Mouse (Mus musculus) monocyte, adult 2 months (primary cell): Measurements from ENCODE around the gene Srebf2.

ENCODE experiments used
- DNase-seq, 2 experiments: peaks; one replicate each; pipeline ENCODE4 v3.0.0; 2022; ENCODE audit warnings: low spot score in 2 of 2, low read depth in 1 of 2

The Srebf2 gene

DNA sequence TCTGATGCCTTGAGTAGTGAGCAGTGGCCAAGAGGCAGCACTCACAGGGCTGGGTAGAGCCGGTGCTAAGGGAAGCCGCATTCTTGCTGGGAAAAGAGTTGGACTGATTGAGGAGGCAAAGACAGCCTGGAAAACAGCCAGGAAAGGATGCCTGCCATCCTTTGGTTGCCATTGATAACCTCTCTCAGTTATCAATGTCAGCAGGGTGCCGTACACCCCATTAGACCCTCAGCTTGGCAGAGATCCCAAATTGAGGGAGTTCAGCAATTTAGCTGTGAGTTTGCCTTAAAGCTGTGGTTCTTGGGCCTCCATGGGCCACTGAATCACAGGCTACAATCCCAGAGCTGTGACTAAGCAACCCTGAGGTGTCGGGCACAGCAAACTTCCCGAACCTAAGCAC is 34.1 kb downstream of the Srebf2 start:
- DNase-seq: no peak

DNA sequence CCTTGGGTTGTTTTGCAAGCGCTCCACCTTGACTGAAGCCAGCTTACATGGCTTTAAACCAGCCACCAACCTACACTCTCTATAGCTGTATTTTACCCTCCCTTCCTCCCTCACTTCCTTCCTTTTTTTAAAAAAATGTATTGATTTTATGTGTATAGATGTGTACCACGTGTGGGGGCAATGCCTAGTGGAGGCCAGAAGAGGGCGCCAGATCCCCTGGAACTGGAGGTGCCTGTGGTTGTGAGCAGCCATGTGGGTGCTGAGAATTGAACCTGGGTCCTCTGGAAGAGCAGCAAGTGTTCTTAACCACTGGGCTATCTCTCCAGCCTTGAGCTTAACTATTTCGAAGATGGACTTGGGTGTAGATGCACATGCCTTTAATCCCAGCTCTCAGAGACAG is 35.3 kb downstream of the Srebf2 start:
- no peak for DNase-seq

DNA sequence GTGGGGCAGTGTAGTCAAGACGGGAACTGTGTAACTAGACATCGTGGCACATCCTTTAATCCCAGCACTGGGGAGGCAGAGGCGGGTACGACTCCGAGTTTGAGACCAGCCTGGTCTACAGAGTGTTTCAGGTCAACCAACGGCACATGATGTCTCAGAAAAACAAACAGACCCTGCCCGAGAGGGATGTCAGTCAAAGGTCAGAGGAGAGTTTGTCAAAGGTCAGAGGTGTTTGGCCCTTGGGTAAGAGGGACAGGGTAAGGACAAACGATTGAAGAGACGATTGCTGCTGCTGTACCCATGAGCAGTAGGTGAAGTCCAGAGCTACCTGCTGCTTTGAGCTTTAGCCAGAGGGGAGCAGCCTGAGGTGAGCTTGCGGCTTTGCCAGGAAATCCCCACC is 36.6 kb downstream of the Srebf2 start:
- no peak for DNase-seq

DNA sequence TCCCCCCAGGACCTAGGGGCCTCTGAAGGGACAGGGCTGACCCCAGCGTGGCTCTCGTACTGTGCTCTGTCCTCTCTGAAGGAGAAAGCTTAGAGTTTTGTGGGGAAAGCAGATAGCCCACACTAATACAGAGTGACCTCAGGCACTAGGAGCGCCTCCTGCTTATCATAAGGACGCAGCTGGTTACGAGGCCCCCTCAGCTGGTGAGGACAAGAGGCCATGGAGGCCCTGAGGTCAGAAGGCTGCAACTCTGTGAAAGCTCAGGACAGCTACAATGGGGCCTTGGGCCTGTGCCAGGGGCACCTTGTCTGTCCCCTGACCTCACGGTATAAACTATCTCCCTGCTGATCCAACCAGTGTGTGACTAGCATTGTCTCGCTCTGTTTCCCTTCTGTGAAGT is 37.2 kb downstream of the Srebf2 start:
- no peak for DNase-seq

DNA sequence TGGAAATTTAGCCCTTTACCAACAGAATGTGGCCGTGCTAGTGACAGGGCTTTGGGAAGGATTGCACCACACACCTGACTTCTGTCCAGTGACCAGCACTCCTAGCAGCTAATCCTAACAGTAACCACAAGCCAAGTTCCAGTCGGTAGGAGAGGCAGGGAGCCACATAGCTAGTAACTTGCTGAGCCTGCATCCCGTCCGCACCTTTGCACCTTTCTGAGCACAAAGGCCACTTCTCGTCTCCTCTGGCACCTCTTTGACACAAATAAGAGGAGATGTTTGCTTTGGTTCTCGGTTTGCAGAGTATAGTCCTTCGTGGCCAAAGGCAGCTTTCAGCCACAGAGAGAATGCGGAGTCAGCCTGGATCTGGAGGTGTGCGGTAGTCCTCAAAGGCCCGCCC is 37.7 kb downstream of the Srebf2 start:
- DNase-seq: no peak

DNA sequence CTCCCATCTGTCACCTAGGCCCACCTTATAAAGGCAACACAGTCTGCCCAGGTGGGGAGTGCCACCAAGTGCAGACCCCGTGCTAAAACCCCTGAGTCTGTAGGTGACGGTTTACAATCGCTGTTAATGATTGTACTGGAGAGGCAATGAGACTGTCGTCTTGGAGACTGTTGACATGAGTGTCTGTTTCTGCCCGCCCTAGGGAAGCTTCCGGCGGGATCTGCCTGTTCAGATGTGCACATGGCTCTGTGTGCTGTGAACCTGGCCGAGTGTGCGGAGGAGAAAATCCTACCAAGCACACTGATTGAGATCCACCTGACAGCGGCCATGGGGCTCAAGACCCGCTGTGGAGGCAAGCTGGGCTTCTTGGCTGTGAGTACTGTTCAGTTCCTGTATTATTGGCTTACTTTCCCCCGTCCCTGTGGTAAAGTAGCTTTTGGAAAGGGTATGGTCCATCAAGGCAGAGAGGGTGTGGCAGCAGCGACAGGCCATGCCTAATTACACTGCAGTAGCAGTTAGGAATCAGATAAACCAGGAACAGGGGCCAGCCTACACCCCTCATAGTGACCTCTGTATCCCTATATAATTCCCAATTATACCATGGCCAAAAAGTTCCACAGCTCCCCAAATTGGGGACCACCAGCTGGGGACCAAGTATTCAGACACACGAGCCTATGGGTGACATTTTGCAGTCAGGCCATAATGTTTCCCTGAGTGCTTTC is 38.2 kb downstream of the Srebf2 start:
- no peak for DNase-seq

DNA sequence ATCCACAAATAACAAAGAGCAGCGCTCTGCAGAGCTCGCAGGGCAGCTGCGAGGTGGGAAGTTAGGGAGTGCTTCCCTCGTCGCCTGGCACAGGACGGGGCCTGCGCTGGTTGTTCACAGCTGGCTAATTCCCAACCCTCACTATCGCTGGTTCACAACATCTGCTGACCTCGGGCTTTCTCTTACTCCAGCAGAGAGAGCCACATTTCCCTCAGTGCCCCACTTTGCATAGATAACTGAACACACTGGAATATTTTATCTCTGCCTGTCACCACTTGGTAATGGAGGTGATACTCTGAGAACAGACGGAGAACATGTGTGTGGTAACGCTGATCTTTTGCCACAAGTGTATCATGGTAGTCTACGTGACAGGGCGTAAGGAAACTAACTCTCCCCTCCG is 39.1 kb downstream of the Srebf2 start:
- DNase-seq: no peak

DNA sequence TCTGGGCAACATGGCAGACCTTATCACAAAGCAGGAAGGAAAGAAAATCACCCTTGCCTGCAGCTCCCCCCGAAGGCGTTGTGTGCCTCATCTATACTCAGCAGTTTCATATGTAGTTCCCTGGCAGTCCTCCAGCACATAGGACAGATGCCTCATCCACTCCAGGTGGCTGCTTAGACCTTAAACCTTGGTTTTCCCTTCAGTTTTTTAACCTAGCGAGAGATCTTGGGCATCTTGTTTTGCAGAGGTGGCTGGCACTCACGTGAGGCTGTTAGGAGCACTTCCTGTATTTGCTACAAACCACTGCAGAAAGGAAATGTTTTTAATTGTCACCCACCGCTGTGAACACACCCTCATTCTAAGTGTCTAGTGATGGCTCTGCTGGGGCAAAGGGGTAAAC is 40.0 kb downstream of the Srebf2 start:
- DNase-seq: no peak

DNA sequence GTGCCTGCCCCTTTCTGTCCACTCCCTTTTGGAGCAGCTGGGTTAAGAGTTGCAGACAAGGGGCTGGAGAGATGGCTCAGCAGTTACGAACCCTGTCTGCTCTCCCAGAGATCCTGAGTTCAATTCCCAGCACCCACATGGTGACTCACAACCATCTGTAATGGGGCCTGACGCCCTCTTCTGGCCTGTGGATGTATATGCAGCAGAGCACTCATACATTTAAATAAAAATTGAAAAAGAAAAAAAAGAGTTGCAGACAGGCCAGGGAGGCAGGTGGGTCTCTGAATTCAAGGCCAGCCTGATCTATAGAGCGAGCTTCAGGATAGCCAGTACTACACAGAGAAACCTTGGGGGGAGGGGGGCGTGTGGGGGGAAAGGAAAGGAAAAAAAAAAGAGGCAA is 40.4 kb downstream of the Srebf2 start:
- no peak for DNase-seq

DNA sequence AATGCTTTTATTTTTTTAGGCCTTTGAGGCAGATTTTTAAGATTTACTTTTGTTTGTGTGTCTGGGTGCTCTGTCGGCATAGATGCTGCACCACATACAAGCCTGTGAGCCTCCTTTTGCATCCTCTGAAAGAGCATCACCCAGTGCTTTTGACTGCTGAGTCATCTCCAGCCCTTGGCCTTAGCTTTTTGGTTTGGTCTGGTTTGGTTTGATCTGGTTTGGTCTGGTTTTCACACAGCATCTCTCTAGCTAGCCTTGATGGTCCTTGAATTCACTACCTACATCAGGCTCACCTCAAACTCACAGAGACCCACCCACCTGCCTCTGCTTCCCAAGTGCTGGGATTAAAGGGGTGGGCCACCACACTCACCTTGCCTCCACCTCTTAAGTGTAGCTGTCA is 40.9 kb downstream of the Srebf2 start:
- no peak for DNase-seq

DNA sequence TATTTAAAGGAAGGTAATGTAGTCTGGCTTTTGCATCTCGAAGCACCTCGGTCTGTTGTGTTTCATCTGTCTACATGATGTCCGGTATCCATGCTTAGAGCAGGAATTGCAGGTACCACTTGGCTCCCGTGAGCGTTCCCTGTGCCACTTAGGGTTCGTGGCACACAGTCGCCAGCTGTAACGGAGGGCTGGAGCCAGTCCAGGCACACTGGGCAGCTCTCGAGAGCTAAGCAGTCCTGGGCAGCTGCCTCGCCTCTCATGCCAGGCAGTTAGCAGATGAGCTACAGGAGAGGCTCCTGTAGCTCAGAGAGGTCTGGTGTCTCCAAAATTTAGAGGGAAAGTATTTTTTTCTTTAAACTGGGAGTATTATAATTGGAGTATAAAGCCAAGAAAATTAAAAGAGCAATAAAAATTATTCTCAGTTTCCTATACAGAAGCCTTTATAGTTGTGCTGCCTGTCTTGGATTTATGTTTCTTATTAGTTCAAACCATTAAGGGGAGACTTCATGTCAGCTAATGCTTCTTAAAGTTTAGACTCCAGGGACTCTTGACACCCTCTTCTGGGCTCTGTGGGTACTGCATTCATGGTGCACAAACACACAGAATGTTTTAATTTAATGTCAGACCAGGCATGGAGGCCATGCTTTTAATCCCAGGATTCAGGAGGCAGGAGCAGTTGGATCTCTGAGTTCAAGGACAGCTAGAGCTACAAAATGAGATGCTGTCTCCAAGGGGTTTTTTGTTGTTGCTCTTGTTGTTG is 41.7 kb downstream of the Srebf2 start:
- no peak for DNase-seq

DNA sequence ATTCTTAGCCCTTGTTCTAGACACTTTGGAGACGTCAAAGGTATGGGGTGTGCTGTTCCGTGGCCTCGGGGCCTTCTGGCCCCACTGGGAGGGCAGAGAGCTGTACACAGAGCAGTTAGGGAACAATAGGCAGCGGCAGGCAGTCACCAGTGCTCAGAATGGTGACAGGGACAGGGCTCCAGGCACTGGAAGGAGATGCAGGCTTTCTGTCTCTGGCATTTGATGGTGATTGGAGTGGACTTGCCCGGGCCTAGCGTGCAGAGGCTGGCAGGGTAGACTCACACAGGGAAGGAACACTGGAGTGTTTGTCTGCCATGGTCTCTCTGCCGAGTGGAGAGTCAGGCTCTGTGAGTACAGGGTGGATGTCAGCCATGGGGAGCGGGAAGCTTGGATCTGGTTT is 45.6 kb downstream of the Srebf2 start:
- DNase-seq: no peak

DNA sequence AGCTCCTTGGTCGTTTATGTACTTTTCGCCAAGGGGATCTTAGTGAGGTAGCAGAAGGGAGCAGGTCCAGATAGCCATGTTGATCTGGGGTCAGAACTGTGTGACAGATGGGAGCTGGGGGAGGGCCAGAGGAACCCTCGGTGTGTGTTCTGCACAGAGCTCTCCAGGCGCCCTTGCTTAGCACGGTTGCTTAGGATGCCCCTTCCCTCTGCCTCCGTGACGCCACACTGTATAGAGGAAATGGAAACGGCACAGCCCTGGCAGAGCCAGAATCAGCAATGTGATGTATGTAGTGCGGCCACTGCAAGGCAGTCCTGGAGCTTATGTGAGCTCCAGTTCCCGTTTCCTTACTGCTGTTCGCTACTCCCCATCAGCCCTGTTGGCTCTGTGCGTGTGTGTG is 49.3 kb downstream of the Srebf2 start:
- peak in 1 of 2 experiments; percentile 32 for DNase-seq

DNA sequence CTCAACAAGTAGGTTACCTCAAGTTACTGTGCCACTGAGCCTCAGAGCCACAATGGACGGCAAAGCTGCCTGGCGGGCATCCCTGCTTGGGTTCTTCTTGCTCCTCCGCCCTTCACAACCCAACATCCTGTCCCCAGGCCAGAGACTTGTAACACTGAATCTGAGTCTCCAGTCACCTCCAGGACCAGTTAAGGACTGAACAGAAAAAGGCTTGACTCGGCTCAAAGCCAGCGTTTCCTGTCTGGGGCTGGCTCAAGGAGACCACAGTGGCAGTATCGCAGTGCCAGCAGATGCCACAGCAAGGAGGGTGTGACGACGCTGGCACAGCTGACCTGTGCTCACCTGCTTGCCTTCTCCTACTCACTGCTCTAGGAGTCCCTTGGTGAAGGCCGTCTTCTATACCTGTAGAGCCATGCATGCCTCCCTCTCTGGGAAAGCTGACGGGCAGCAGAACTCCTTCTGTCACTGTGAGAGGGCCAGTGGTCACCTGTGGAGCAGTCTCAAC is 50.3 kb downstream of the Srebf2 start:
- DNase-seq: no peak

DNA sequence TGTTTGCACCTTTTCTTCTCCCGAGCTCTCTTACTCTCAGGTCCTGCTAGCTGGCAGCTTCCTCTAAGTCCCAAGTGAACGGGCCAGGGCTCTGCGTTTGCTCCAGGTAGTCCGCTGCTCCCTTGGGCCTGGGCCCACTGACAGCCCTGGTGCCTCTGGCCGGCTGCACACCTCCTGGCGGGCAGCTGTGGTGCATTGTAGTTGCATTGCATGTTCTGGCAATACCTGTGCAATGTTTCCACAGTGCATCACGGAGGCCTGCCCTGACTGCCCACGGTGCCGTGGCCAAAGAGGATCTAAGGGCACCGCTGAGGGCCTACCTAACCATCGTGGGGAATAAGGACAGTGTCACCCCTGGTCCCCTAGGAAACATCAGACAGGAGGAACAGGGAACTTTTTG is 51.0 kb downstream of the Srebf2 start:
- no peak for DNase-seq

DNA sequence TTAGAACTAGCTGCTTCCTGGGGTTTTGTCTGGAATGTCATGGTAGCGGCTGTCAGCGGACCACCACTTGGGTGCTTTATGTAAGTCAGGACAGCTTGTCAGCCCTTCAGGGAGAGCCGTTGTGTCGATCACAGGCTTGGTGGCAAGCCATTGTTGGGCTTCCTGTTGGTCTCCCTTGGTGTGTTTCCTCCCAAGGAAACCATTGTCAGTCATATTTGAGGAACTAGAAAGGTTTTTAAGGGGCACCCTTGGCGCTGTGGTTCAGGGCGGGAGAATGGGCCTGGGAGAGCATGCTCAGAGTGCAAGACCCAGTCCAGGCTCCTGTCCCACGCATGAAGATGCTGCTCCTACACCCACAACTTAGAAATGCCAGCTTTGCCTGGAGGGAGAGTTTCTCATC is 51.4 kb downstream of the Srebf2 start:
- no peak for DNase-seq

DNA sequence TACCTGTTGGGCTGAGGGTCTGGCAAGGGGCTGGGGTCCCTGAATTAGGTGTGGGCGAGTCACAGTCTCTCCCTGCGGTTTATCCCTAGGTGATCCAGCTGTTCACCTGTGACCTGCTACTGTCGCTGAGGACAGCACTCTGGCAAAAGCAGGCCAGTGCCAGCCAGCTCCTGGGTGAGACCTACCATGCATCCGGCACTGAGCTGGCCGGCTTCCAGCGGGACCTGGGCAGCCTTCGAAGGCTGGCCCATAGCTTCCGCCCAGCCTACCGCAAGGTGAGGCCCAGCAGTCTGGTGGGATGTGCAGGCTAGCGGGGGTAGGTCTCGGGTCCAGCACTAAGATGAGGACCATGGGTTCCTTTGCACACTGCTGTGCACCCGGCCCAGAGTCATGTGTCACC is 52.6 kb downstream of the Srebf2 start:
- no peak for DNase-seq

DNA sequence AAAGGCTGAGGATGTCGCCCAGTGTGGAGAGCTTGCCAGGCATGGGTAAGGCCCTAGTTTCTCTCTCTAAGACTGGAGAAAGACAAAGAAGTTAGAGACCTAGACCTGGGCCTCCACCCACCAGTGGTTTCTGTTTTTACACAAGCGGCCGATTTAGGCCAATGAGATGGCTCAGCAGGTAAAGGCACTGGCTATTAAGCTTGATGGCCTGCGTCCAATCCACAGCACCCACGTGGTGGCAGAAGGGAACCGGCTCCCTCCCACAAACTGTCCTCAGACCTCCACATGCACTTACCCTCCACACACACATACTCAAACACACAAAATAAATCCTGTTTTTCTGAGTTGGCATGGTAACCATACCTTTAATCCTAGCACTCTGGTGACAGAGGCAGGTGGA is 55.1 kb downstream of the Srebf2 start:
- no peak for DNase-seq

DNA sequence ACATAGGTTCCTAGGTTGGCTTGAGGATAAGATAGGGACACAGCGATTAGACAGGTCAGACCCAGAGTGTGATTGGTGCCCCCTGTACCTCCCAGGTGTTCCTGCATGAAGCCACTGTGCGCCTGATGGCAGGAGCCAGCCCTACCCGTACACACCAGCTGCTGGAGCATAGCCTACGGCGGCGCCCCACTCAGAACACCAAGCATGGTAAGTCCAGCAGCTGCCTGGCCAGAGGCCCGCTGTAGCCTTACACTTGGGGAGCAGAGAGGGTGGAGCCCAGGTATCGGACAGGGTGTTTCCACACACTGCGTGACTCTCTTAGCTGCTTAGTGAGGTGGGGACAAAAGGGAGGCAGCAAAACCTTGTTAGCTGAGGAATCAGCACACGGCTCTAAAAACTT is 56.1 kb downstream of the Srebf2 start:
- DNase-seq: no peak

DNA sequence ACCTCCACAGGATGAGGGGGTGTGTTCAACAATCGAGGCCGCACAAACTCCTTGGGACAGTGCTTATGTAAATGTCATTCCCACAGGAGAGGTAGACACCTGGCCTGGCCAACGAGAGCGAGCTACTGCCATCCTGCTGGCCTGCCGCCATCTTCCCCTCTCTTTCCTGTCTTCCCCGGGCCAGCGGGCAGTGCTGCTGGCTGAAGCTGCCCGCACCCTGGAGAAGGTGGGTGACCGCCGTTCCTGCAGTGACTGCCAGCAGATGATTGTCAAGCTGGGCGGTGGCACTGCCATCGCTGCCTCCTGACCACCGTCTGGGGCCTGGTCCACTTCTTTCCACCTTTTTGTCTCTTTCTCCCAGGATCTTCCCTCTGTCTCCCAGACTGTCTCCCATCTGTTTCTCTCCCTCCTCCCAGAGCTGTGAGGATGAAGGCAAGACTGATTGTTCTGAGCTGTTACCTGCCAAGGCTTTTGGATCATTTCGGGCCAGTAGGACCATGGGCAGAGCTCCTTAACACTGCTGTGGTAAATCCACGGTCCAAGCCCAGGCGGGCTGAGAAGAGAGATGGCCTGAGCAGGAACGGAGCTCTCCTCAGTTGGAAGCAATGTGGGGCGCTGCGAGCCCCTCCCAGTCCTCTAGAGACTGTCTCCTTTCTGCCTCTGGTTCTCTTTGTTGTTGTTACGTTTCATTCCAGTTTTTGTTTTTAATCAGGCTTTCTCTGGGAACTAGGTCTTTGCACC is 56.8 kb downstream of the Srebf2 start:
- DNase-seq: no peak

DNA sequence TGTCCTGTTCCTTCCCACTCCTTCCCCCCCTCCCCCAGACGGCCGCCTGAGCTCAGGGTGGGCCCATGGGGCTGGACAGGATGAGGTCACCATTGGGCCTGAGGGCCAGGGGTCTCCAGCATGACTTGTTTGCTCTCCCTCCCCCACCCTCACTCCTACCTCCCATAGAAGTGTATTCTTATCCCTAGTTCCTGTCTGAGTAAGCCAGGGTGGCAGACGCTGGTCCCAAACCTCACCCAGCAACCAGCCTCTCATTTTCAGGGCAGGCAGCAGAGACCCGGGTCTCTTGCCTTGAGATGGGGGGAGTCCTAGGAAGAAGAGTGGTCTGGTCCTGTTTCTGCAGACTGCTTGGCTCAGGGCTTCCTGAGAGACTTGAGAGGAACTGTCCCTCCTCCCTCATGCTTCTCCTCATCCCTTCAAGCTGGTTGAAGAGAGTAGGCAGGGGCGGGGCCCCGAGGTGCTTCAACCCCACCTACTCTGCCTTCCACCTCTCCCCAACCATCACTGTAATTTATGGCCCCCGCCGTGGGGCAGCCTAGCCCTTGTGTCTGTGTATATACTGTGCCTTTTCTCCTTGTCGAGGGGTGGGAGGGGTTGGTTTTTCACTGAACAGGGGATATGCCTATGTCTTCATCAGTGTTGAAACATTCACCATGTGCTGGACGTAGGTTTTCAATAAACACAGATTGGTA is 57.8 kb downstream of the Srebf2 start:
- DNase-seq: no peak
